Mouse (Mus musculus): Measurements from ENCODE around the gene Olfr574. TPM values are rescaled to one million over a fixed set of nuclear protein-coding genes. Genes with fewer than 3 reads are reported as not detected.

The Olfr574 gene
- total and polyA plus RNA-seq, 3 experiments = not detected

DNA sequence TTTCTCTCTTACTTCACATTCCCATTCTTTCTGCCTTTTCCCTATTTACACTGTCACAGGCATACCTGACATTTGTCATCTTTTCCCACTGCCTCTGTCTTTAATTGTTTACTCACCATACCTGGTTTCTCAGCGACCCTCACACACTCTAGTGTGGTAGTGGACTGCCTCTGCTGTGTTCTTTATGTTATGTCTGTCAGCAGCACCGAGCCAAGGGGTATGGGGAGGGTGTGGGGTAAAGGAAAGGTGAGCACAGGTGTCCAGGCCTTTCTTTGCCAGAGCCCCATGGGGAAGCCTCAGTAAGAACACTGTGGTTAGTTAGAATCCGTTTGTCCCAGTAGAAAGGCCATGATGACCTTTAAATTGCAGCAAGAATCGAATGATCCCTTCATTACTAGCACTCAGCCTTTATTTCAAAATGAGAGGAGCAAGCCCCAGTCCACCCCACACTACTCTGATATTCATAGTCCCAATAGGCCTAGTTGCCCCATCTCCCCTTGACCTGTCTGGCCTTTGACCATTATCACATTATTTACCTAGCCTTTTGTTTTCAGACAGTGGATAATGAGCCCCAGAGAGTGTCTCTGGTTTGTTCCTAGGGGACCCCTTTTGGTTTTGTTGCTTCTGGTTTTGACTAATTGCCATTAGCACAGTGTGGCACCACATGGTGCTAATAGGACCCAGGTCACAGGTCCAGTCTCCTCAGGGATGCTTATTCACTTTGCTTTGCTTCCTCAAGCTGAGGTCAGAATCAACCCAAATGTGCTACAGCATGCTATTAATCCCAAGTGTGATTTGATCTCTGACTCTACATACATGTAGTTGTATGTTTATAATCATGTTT is 31.0 kb upstream of the Olfr574 start, which contains the start of gene Olfr571:
Gene Olfr571 (minus strand): TSS at position 505 of the 844 bp plus-strand sequence.
- Histone ChIP-seq H3K9ac (ENCODE audit: control insufficient read depth, low read depth, low read length, poor library complexity, severe bottlenecking) (no peak within 1 kb of the TSS), H3K79me2 (ENCODE audit: control insufficient read depth, insufficient read depth, low read length, poor library complexity) (no peaks in the 10 kb centered on the region), H3K4me3 (ENCODE audit: control insufficient read depth in 1 of 2, insufficient read depth in 1 of 2, low read depth in 2 of 2, low read length in 2 of 2) (no peak within 1 kb of the TSS), H3K9me3 (replicated peaks; ENCODE audit: insufficient read depth, low read length) (no peaks in the 10 kb centered on the region), H3K4me1 (ENCODE audit: control insufficient read depth in 1 of 2, insufficient read depth in 2 of 2, low read length in 2 of 2) (no peaks in the 10 kb centered on the region), H3K27ac (ENCODE audit: control insufficient read depth, low read depth, low read length) (no peak within 1 kb of the TSS), H3K27me3 (ENCODE audit: control insufficient read depth in 1 of 2, insufficient read depth in 2 of 2, low read length in 2 of 2) (no peaks in the 10 kb centered on the region), H3K36me3 (ENCODE audit: control insufficient read depth in 1 of 2, insufficient read depth in 2 of 2, low read length in 2 of 2) (no peaks in the 10 kb centered on the region)
- no peak for TF ChIP-seq HCFC1 (IDR thresholded peaks at IDR 0.05; ENCODE audit: low read depth, low read length)
- no peak for TF ChIP-seq NELFE (IDR thresholded peaks at IDR 0.05; ENCODE audit: low read depth, low read length)
- TF ChIP-seq CTCF (IDR thresholded peaks at IDR 0.05 in 2 of 3, conservative IDR thresholded peaks at IDR 0.05 in 1 of 3; ENCODE audit: control insufficient read depth in 1 of 3, insufficient read depth in 1 of 3, low read depth in 2 of 3, low read length in 3 of 3, poor library complexity in 1 of 3, severe bottlenecking in 1 of 3) = no peak
- TF ChIP-seq MEF2A (IDR thresholded peaks at IDR 0.05; ENCODE audit: extremely low read depth, insufficient replicate concordance, low read depth, low read length, poor library complexity, severe bottlenecking) = no peak
- no peak for TF ChIP-seq BHLHE40 (IDR thresholded peaks at IDR 0.05; ENCODE audit: borderline replicate concordance, low read depth, low read length)
- TF ChIP-seq USF2 (IDR thresholded peaks at IDR 0.05; ENCODE audit: borderline replicate concordance in 1 of 2, insufficient read depth in 1 of 2, low read depth in 1 of 2, low read length in 2 of 2) = no peak
- TF ChIP-seq RCOR1 (IDR thresholded peaks at IDR 0.05; ENCODE audit: low read depth, low read length) = no peak
- no peak for TF ChIP-seq E2F4 (IDR thresholded peaks at IDR 0.05; ENCODE audit: borderline replicate concordance, low read depth, low read length)
- TF ChIP-seq SMC3 (IDR thresholded peaks at IDR 0.05; ENCODE audit: low read depth, low read length) = no peak
- TF ChIP-seq GATA1 (IDR thresholded peaks at IDR 0.05; ENCODE audit: low read depth, low read length) = no peak
- TF ChIP-seq UBTF (IDR thresholded peaks at IDR 0.05; ENCODE audit: borderline replicate concordance, insufficient read depth, low read depth, low read length) = no peak
- no peak for TF ChIP-seq CHD1 (IDR thresholded peaks at IDR 0.05; ENCODE audit: low read depth, low read length)
- DNase-seq (ENCODE audit: low read depth, low spot score) = no peak

DNA sequence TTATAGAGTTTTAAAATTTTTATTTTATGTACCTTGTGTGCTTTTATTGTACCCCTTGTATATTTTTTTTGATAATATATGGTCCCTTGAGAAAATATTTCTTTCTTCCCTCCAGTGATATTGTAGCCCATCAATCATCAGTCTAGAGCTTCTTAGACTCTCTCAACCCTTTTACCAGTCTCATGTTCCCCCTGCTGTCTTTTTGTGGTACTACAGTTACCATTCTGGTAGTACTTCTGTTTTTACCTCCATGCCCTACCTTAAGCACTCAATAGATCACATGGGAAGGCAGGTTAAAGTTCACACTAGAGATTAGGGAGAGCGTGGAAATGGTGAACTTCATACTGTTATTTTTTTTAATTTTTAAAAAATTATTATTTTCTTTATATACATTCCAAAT is 28.6 kb upstream of the Olfr574 start:
- H3K79me2 ChIP-seq (ENCODE audit: control insufficient read depth, insufficient read depth, low read length, poor library complexity) = no peaks in the 10 kb centered on the region
- TF ChIP-seq ZC3H11A (IDR thresholded peaks at IDR 0.05; ENCODE audit: low read depth, low read length) = peak; percentile 40; the same call in 1 of the 2 replicates
- TF ChIP-seq SMC3 (IDR thresholded peaks at IDR 0.05; ENCODE audit: low read depth, low read length) = peak; percentile 81
- TF ChIP-seq RAD21 (IDR thresholded peaks at IDR 0.05; ENCODE audit: low read depth, low read length) = peak; percentile 75
- TF ChIP-seq KAT2A (conservative IDR thresholded peaks at IDR 0.05; ENCODE audit: low read depth, low read length) = no peak
- peak in 2 of 3 experiments; percentile 54 to 74; a peak in 4 of 6 replicates for TF ChIP-seq CTCF (IDR thresholded peaks at IDR 0.05 in 2 of 3, conservative IDR thresholded peaks at IDR 0.05 in 1 of 3; ENCODE audit: control insufficient read depth in 1 of 3, insufficient read depth in 1 of 3, low read depth in 2 of 3, low read length in 3 of 3, poor library complexity in 1 of 3, severe bottlenecking in 1 of 3)
- no peaks in the 10 kb centered on the region for H3K36me3 ChIP-seq (ENCODE audit: control insufficient read depth in 1 of 2, insufficient read depth in 2 of 2, low read length in 2 of 2)
- no peak overlapping the region for H3K27ac ChIP-seq (ENCODE audit: control insufficient read depth, low read depth, low read length)
- no peak overlapping the region for H3K9ac ChIP-seq (ENCODE audit: control insufficient read depth, low read depth, low read length, poor library complexity, severe bottlenecking)
- H3K4me1 ChIP-seq (ENCODE audit: control insufficient read depth in 1 of 2, insufficient read depth in 2 of 2, low read length in 2 of 2) = no peaks in the 10 kb centered on the region
- H3K9me3 ChIP-seq (replicated peaks; ENCODE audit: insufficient read depth, low read length) = no peaks in the 10 kb centered on the region
- DNase-seq (ENCODE audit: low read depth, low spot score) = peak; percentile 68
- H3K4me3 ChIP-seq (ENCODE audit: control insufficient read depth in 1 of 2, insufficient read depth in 1 of 2, low read depth in 2 of 2, low read length in 2 of 2) = no peak overlapping the region
- H3K27me3 ChIP-seq (ENCODE audit: control insufficient read depth in 1 of 2, insufficient read depth in 2 of 2, low read length in 2 of 2) = no peaks in the 10 kb centered on the region

Data from MEL (cell line).